Mouse (Mus musculus) CD4-positive, CD25-positive, alpha-beta regulatory T cell, adult 2 months (primary cell): ENCODE data around the gene Ush1g.

Experiments
- DNase-seq: peaks from one replicate; pipeline ENCODE4 v3.0.0-alpha.2; 2012; ENCODE audit warnings: low read depth, low spot score

Ush1g gene

GRCm38 (mm10) chr11:115334531-115334930 lies 12.7 kb upstream of the Ush1g start, which contains the start of gene Otop3:
Gene Otop3 (plus strand): TSS chr11:115334731.
- no peak for DNase-seq

DNA sequence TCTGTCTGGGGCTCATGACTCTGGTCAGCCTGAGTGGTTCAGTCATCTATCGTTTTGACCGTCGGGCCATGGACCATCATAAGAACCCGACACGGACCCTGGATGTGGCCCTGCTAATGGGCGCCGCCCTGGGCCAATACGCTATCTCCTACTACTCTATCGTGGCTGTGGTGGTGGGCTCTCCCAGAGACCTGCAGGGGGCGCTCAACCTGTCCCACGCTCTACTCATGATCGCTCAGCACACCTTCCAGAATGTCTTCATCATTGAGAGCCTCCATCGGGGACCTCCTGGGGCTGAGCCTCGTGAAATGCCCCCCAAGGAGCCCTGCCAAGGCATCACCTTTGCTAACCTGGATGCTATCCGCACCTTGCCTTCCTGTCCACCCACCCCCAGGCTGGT lies 7.5 kb upstream of the Ush1g start:
- peak; percentile 58 for DNase-seq

DNA sequence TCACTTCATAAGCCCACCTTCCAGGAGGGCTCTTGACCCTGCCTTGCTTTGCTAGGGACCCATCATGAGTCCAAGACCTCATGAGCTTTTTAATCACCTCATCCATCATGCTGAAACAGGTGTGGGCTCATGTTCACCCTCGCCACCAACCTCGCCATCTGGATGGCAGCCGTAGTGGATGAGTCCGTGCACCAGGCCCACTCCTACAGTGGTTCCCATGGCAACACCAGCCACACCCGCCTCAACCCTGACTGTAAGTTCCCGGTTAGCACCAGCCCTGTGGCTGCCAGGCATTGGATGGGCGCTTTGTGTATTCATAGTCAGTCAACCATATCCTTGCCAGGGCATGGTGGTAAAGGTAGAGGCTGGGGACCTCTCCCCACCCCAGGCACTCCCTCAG lies 4.9 kb upstream of the Ush1g start:
- no peak for DNase-seq

GRCm38 (mm10) chr11:115323354-115323753 lies 1.5 kb upstream of the Ush1g start:
- DNase-seq: peak; percentile 11

GRCm38 (mm10) chr11:115319704-115320383 lies 2.0 kb downstream of the Ush1g start:
- peak; percentile 31 for DNase-seq

- DNase-seq: no peak
These were observed 3.4 kb downstream of the Ush1g start for GRCm38 (mm10) chr11:115318245-115319027.

DNA sequence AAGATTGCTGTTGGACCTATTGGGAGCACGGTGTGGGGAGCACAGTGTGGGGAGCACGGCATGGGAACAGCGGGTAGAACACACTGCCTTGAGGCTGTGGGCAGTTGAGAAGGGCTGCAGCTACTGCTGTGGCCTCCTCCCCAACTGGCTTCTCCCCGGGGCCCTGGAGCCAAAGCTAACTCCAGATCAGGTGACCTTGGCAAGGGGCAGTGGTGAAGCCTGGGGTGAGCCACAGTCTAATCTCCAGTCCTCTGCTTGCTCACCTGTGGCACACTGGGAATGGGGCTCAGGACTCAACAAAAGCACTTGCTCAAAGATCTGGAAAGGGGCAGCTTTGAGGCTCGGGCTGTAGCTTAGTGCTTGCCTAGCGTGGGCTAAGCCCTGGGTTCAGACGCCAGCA lies 4.6 kb downstream of the Ush1g start:
- no peak for DNase-seq

DNA sequence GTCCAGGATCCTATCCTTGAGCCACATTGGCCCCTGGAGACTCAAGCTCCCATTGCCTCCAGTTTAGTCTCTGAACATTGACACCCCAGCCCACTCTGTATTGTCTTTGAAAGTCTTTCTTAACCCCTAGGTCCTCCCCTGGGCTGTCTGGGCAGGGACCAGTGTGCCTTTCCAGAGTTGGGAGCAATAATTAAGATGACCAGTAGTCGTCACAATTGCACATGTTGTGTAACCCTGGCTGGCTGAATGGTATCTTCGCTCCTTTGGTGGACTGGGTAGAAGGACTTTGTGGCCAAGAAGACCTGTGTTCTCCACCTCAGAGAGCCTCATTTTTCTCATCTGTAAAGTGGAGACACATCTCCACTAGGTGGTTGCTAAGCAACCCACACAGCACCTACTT lies 7.6 kb downstream of the Ush1g start:
- no peak for DNase-seq

DNA sequence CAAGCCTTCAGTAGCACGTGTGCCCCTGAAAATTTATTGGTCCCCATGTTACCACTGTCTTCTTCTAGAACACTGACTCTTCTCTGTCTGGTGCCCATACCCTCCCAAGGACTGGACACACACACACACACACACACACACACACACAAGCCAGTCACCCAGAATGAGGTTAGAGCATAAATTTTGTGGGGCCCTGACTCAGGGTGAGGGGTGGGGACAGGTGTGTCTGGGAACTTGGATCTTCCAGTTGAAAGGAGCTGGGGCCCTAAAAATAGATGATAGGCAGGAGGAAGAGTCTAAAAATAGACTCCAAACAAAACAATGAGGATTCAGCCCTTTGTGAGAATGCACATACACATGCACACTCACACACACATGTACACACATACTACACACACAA lies 13.1 kb downstream of the Ush1g start:
- DNase-seq: no peak

GRCm38 (mm10) chr11:115306863-115307262 lies 15.0 kb downstream of the Ush1g start, which contains the start of gene Otop2:
Gene Otop2 (plus strand): TSS chr11:115307163.
- DNase-seq: no peak

DNA sequence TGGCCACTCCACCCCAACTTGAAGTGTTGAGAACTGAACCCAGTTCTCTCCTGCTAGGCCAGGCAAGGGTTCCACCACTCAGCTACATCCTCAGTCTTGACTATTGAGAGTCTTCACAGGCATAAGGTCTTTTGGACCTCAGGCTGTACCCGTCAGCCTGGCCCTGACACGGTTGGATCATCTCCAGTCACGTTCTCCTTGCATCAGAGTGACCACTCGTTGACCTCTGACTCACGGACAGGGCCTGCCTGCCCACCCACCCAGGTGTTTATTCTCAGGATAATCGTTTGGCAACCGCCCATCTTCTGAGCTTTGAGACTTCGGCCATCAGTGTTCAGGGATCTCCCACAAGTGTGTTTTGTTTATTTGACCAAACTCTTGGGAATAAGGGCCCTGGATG lies 18.7 kb downstream of the Ush1g start:
- no peak for DNase-seq

GRCm38 (mm10) chr11:115301351-115301750 lies 20.5 kb downstream of the Ush1g start:
- no peak for DNase-seq

DNA sequence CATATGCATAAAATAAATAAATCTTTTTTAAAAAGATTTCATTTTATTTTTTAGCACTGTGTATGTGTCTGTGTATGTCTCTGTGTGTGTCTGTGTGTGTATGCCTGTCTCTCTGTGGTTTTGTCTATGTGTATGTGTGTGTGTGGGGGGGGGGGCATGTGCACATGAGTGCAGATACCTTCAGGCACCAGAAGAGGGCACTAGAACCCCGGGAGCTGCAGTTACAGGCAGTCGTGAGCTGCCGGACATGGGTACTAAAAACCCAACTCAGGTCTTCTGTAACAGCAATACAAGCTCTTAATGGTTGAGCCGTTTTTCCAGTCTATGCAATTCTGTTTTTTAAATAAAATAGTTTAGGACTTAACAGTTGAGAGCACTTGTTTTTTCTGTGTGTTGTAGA lies 21.1 kb downstream of the Ush1g start:
- no peak for DNase-seq

DNA sequence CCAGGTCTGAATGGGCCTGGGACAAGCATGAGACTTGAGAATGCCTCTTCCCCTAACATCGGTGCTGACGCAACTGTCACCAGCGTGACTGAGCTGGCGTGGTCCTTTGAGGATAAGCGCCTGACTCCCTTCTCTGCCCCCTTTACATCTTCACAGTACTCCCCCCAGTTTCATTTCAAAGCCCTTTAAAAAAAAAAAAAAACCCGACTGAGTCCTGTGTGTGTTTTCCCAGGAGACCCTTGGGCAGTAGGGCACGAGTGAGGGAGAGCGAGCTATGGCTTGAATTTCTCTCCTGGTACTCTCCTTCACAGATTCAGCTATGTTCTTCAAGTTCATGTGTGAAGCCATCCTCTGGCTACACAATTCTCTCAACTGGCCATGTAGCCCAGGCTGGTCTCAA lies 23.7 kb downstream of the Ush1g start:
- no peak for DNase-seq

DNA sequence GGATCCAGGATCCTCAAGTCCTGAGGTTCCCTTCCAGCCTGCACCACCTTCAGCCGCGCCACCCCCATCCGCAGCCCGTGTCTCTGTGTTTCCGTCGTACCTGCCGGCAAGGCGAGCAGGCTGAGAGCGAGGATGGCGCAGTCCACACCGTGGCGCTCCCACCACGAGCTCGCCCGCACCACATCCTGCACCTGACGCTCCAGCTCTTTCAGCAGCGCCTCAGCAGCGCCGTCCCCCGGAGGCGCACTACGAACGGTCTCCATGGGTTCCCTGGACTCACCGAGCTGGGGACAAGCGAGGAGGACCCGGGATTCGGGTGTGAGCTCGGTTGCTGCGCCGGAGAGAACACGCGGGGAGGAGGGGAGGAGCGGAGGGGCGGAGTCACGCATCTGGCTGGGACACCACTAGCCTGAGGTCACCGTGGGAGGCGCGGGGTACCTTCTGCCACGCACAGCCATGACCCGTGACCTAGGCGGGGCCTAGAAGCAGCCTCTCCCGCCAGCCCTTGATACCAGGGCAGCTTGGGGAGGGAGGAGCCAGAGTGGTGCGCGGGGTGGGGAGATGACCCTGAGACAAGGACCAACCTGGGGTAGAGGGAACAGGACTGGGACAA lies 24.5 kb downstream of the Ush1g start, which contains the start of gene Fads6:
Gene Fads6, minus strand, starts transcription at position 450 of the 613 bp plus-strand sequence.
- DNase-seq: peak; percentile 88

DNA sequence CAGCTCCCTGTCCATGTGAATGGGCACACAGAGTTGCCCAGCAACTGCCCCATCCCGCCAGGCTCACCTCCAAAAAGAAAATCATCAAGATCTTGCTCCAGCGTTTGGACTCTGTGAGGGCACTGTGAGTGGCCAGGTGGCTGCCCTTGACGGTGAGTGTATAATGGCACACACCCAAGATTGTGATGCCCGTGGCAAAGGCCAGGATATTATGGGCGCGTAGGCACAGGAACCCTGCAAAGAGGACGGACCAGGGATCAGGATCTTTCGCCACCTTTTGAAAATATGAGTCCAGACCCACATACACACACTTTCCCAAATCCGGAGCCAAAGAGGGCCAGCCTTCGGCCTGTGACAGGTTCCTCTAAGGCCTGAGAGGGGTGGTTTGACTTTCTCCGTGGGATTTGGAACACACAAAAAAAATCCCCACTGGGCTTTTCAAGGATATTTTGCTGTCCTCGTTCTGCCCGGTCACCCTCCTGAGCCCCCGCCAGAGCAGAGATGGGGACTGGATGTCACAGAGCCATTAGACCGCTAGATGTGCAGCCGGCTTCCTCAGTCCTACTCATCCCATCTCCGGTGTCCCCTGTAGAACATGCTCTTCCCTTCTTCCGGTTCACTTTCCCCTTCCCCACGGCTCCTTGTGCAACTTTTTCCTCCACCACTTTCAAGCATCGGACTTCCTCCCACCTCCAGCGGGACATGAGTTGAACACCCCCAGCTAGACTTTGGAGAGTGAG lies 25.2 kb downstream of the Ush1g start:
- DNase-seq: no peak

DNA sequence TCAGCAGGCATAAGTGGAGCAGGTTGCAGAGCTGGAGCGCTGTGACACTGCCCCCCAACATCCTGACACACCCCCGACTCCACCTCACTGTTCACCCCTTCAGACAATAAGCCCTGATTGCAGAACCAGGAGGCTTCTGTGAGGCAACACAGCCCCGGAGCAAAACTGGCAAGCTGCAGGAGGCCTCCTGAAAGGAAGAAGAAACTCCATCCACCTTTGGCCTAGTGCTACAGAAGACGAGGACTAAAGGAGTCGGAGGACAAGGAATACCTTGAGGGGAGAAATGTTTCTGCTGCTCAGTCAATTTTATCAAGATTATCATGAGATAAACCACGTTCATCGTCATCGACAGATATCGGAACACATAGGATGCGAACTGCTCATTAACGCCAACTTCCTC lies 25.9 kb downstream of the Ush1g start:
- DNase-seq: no peak

GRCm38 (mm10) chr11:115292631-115293375 lies 29.0 kb downstream of the Ush1g start:
- no peak for DNase-seq

DNA sequence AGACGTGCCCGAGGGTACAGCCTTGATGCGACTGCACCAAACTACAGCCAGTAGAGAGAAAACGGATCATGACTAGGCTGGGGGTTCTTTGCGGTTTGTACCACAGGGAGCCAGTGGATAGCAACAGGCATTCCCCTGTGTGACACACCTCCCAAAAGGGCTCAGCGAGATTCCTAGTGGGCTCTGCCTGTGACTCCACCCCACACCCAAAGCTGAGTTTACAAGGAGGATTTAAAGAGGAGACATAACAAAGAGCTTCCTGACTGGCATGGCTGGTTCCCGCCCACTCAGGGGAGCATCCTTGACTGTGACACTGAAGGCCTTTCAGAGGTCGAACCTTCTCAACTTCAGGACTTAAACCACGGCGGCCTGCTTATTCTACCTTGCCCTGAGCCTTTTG lies 30.3 kb downstream of the Ush1g start:
- DNase-seq: no peak

DNA sequence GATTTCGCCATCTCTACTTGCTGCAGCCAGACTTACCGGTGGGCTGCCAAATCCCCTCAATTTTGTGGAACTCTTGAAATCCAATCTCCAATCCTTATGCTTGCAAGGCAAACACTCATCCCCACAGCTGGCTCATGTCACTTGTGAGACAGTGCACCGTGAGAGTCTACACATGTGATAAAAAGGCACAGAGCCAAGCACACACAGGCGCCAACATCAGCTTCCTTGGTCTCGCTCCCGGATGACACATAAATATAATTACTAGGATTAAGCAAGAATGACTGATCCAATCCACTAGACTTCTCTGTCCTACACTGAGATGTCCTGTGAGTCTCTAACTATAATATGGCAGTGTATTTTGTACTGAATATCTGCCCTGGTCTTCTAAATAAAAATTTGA lies 30.9 kb downstream of the Ush1g start:
- DNase-seq: no peak

DNA sequence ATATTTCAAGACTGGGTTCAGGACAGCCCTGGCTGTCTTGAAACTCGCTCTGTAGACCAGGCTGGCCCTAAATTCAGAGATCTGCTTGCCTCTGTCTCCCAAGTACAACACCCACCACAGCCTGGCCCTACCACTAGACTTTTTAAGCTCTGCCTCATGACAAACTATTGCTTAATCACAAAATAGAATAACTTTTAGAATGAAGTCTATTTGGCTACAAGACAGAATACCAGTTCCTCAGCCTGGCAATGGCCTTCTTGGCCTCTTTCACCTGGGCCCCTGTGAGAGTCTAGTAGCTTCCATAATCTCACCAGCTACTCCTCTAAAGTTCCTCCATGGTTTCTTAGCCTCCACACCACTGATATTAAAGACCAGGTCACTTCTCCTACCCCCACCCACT lies 31.5 kb downstream of the Ush1g start:
- no peak for DNase-seq
